Mouse (Mus musculus): ENCODE measurements at regions not wholly inside any gene's neighbourhood (a gene's known extent, or its start where the extent isn't known, plus 50 kb on each side); places are given as distances from the start of the nearest gene placed in this dataset.

- WGBS: 72% methylated on average over 3 of the region's 3 CpGs
- peaks cover 5% of the 10 kb centered on the region for H3K4me1 ChIP-seq (ENCODE audit: control insufficient read depth, insufficient read depth, low read length)
- no peak overlapping the region for H3K9ac ChIP-seq (ENCODE audit: low read depth, low read length, severe bottlenecking)
- H3K36me3 ChIP-seq (ENCODE audit: control insufficient read depth, insufficient read depth, low read length): no peaks in the 10 kb centered on the region
- TF ChIP-seq POLR2A (IDR thresholded peaks at IDR 0.05; ENCODE audit: borderline replicate concordance, extremely low read depth, insufficient read depth, insufficient read length): no peak
- H3K4me3 ChIP-seq (replicated peaks; ENCODE audit: low read length): no peak overlapping the region
- DNase-seq (ENCODE audit: low spot score): no peak
- no peaks in the 10 kb centered on the region for H3K9me3 ChIP-seq (ENCODE audit: control insufficient read depth, low read length)
- H3K27ac ChIP-seq (replicated peaks; ENCODE audit: low read depth, low read length): no peak overlapping the region
- ATAC-seq (ENCODE audit: low FRiP score, low read depth): no peak
- no peak overlapping the region for H3K4me2 ChIP-seq (replicated peaks; ENCODE audit: low read depth, low read length, severe bottlenecking)
- H3K27me3 ChIP-seq (ENCODE audit: control insufficient read depth, insufficient read depth, low read length): peaks cover 3% of the 10 kb centered on the region; the same call in 1 of the 2 replicates
These were observed 393.5 kb upstream of the Spred2 start for GRCm38 (mm10) chr11:19530652-19531051.

GRCm38 (mm10) chr11:19531255-19532003 lies 392.7 kb upstream of the Spred2 start:
- WGBS: 29% methylated on average over 20 of the region's 20 CpGs
- Histone ChIP-seq H3K36me3 (ENCODE audit: control insufficient read depth, insufficient read depth, low read length) (no peaks in the 10 kb centered on the region), H3K27ac (replicated peaks; ENCODE audit: low read depth, low read length) (no peak overlapping the region), H3K4me2 (replicated peaks; ENCODE audit: low read depth, low read length, severe bottlenecking) (no peak overlapping the region; the same call in 1 of the 2 replicates), H3K27me3 (ENCODE audit: control insufficient read depth, insufficient read depth, low read length) (peaks cover 3% of the 10 kb centered on the region; the same call in 1 of the 2 replicates), H3K4me1 (ENCODE audit: control insufficient read depth, insufficient read depth, low read length) (peaks cover 5% of the 10 kb centered on the region), H3K9ac (ENCODE audit: low read depth, low read length, severe bottlenecking) (no peak overlapping the region), H3K4me3 (replicated peaks; ENCODE audit: low read length) (no peak overlapping the region), H3K9me3 (ENCODE audit: control insufficient read depth, low read length) (no peaks in the 10 kb centered on the region)
- no peak for DNase-seq (ENCODE audit: low spot score)
- ATAC-seq (ENCODE audit: low FRiP score, low read depth): no peak
- TF ChIP-seq POLR2A (IDR thresholded peaks at IDR 0.05; ENCODE audit: borderline replicate concordance, extremely low read depth, insufficient read depth, insufficient read length): no peak

- Histone ChIP-seq H3K4me2 (replicated peaks; ENCODE audit: low read depth, low read length, severe bottlenecking) (no peak overlapping the region), H3K27me3 (ENCODE audit: control insufficient read depth, insufficient read depth, low read length) (peaks cover 3% of the 10 kb centered on the region; the same call in 1 of the 2 replicates), H3K4me3 (replicated peaks; ENCODE audit: low read length) (no peak overlapping the region), H3K36me3 (ENCODE audit: control insufficient read depth, insufficient read depth, low read length) (no peaks in the 10 kb centered on the region), H3K4me1 (ENCODE audit: control insufficient read depth, insufficient read depth, low read length) (peaks cover 5% of the 10 kb centered on the region), H3K9ac (ENCODE audit: low read depth, low read length, severe bottlenecking) (no peak overlapping the region), H3K27ac (replicated peaks; ENCODE audit: low read depth, low read length) (no peak overlapping the region), H3K9me3 (ENCODE audit: control insufficient read depth, low read length) (no peaks in the 10 kb centered on the region)
- DNase-seq (ENCODE audit: low spot score) (no peak), ATAC-seq (ENCODE audit: low FRiP score, low read depth) (no peak)
- no peak for TF ChIP-seq POLR2A (IDR thresholded peaks at IDR 0.05; ENCODE audit: borderline replicate concordance, extremely low read depth, insufficient read depth, insufficient read length)
- WGBS: 76% methylated on average over 7 of the region's 7 CpGs
These were observed 391.3 kb upstream of the Spred2 start for GRCm38 (mm10) chr11:19532867-19533266.

GRCm38 (mm10) chr11:19533701-19534100 lies 390.5 kb upstream of the Spred2 start:
- 40% methylated on average over 1 of the region's 1 CpGs for WGBS
- Histone ChIP-seq H3K4me2 (replicated peaks; ENCODE audit: low read depth, low read length, severe bottlenecking) (no peak overlapping the region), H3K4me1 (ENCODE audit: control insufficient read depth, insufficient read depth, low read length) (peaks cover 5% of the 10 kb centered on the region), H3K27me3 (ENCODE audit: control insufficient read depth, insufficient read depth, low read length) (peaks cover 3% of the 10 kb centered on the region; the same call in 1 of the 2 replicates), H3K27ac (replicated peaks; ENCODE audit: low read depth, low read length) (no peak overlapping the region), H3K9ac (ENCODE audit: low read depth, low read length, severe bottlenecking) (no peak overlapping the region), H3K9me3 (ENCODE audit: control insufficient read depth, low read length) (no peaks in the 10 kb centered on the region), H3K36me3 (ENCODE audit: control insufficient read depth, insufficient read depth, low read length) (no peaks in the 10 kb centered on the region), H3K4me3 (replicated peaks; ENCODE audit: low read length) (no peak overlapping the region)
- no peak for TF ChIP-seq POLR2A (IDR thresholded peaks at IDR 0.05; ENCODE audit: borderline replicate concordance, extremely low read depth, insufficient read depth, insufficient read length)
- peak; percentile 5 for DNase-seq (ENCODE audit: low spot score)
- ATAC-seq (ENCODE audit: low FRiP score, low read depth): no peak

- peaks cover 3% of the 10 kb centered on the region; the same call in 1 of the 2 replicates for H3K27me3 ChIP-seq (ENCODE audit: control insufficient read depth, insufficient read depth, low read length)
- H3K4me3 ChIP-seq (replicated peaks; ENCODE audit: low read length): no peak overlapping the region
- no peak overlapping the region for H3K4me2 ChIP-seq (replicated peaks; ENCODE audit: low read depth, low read length, severe bottlenecking)
- H3K9ac ChIP-seq (ENCODE audit: low read depth, low read length, severe bottlenecking): no peak overlapping the region
- ATAC-seq (ENCODE audit: low FRiP score, low read depth): no peak
- H3K4me1 ChIP-seq (ENCODE audit: control insufficient read depth, insufficient read depth, low read length): peaks cover 5% of the 10 kb centered on the region
- TF ChIP-seq POLR2A (IDR thresholded peaks at IDR 0.05; ENCODE audit: borderline replicate concordance, extremely low read depth, insufficient read depth, insufficient read length): no peak
- H3K9me3 ChIP-seq (ENCODE audit: control insufficient read depth, low read length): no peaks in the 10 kb centered on the region
- WGBS: 71% methylated on average over 1 of the region's 1 CpGs
- no peak for DNase-seq (ENCODE audit: low spot score)
- no peaks in the 10 kb centered on the region for H3K36me3 ChIP-seq (ENCODE audit: control insufficient read depth, insufficient read depth, low read length)
- H3K27ac ChIP-seq (replicated peaks; ENCODE audit: low read depth, low read length): no peak overlapping the region
These were observed 389.0 kb upstream of the Spred2 start for GRCm38 (mm10) chr11:19535215-19535614.
